Mouse (Mus musculus) liver, embryonic 13.5 days (tissue): ENCODE results near the gene Lrguk. TPM values are rescaled to one million over a fixed set of nuclear protein-coding genes. Genes with fewer than 3 reads are reported as not detected.

Experiments used
- ATAC-seq: fragments of 200-750 bp; cut with Nextera tagmentation; 2 replicates; pipeline ENCODE4 v1.8.0; 2017; ENCODE audit warnings: low read depth, mild to moderate bottlenecking, moderate number of reproducible peaks, moderate library complexity
- DNase-seq: peaks from one replicate; pipeline ENCODE4 v3.0.0; 2022
- H3K27ac ChIP-seq: fragments of 300-500 bp; sonication (generic); 2 replicates; pipeline ENCODE4 v1.5.1; 2015; ENCODE audit warnings: moderate library complexity, mild to moderate bottlenecking, inconsistent platforms
- H3K27me3 ChIP-seq: fragments of 300-500 bp; sonication (generic); 2 replicates; pipeline ENCODE4 v1.6.1; 2015; ENCODE audit warnings: mild to moderate bottlenecking, inconsistent platforms
- H3K36me3 ChIP-seq: fragments of 300-500 bp; sonication (generic); 2 replicates; pipeline ENCODE4 v1.6.1; 2015; ENCODE audit warnings: mild to moderate bottlenecking, inconsistent platforms
- H3K4me1 ChIP-seq: fragments of 300-500 bp; sonication (generic); replicated peaks from 2 replicates; pipeline ENCODE4 v1.6.1; 2015; ENCODE audit warnings: inconsistent platforms
- H3K4me2 ChIP-seq: fragments of 300-500 bp; sonication (generic); 2 replicates; pipeline ENCODE4 v1.6.1; 2015; ENCODE audit warnings: inconsistent platforms, mild to moderate bottlenecking, moderate library complexity
- H3K4me3 ChIP-seq: fragments of 300-500 bp; sonication (generic); replicated peaks from 2 replicates; pipeline ENCODE4 v1.5.1; 2015; ENCODE audit warnings: mild to moderate bottlenecking, inconsistent platforms
- H3K9ac ChIP-seq: fragments of 300-500 bp; sonication (generic); 2 replicates; pipeline ENCODE4 v1.6.1; 2015; ENCODE audit warnings: mild to moderate bottlenecking, inconsistent platforms
- H3K9me3 ChIP-seq: fragments of 300-500 bp; sonication (generic); replicated peaks from 2 replicates; pipeline ENCODE4 v1.6.1; 2016; ENCODE audit warnings: inconsistent platforms
- whole genome bisulfite sequencing: fragments of 180-500 bp; shearing (Covaris S2); methylation state at CpG from one replicate; pipeline ENCODE4 v1.1.7; 2015; ENCODE audit not compliant: insufficient replicate concordance; 5-methylcytosine and 5-hydroxymethylcytosine counted together
- polyA plus RNA-seq: library from polyadenylated mRNA; unstranded; fragments of >200 nt; fragmentation: Nextera tagmentation; extraction: Ambion mirVana; gene quantifications from 2 replicates; pipeline ENCODE4 v1.2.1, GENCODE M21; 2015

Lrguk gene
- polyA plus RNA-seq, 1 experiment from 2014 or later, result 0.14 TPM

- H3K4me3 ChIP-seq, result no peak overlapping the region
- 74% methylated on average over 2 of the region's 2 CpGs for WGBS
- H3K27ac ChIP-seq, result no peak overlapping the region
- DNase-seq (no peak), ATAC-seq (no peak)
- H3K4me2 ChIP-seq, result no peak overlapping the region
- H3K9ac ChIP-seq, result no peak overlapping the region
- no peaks in the 10 kb centered on the region for H3K9me3 ChIP-seq
- peaks cover 93% of the 10 kb centered on the region for H3K36me3 ChIP-seq
- H3K4me1 ChIP-seq, result peaks cover 18% of the 10 kb centered on the region
- H3K27me3 ChIP-seq, result no peaks in the 10 kb centered on the region
These were observed 133.4 kb downstream of the Lrguk start for GRCm38 (mm10) chr6:34162607-34163006.

DNA sequence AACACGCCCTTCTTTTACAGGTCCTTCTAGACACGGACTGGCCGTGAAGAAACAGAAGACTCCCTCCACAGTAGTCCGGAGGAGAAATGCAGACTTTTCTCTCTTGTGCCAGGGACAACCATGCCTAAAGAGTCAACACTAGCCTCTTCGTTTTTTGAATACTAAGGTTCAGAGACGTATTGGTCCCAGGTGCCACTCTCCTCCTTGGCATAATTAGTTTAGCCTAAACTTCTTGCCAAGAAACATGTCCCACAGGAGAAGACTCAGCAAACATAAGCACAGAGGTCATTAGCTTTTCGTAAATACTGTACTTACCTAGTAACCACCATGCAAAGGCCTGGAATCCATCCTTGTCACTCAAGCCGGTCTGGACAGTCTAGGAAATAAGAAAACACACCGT lies 133.8 kb downstream of the Lrguk start:
- Histone ChIP-seq H3K4me1 (peaks cover 14% of the 10 kb centered on the region), H3K27ac (no peak overlapping the region), H3K27me3 (no peaks in the 10 kb centered on the region), H3K36me3 (peaks cover 92% of the 10 kb centered on the region), H3K4me3 (no peak overlapping the region), H3K9ac (no peak overlapping the region), H3K4me2 (no peak overlapping the region), H3K9me3 (no peaks in the 10 kb centered on the region)
- WGBS, result 82% methylated on average over 9 of the region's 9 CpGs
- no peak for ATAC-seq
- DNase-seq, result no peak

GRCm38 (mm10) chr6:34168834-34169233 lies 139.6 kb downstream of the Lrguk start:
- ATAC-seq, result no peak
- Histone ChIP-seq H3K27me3 (no peaks in the 10 kb centered on the region), H3K4me1 (no peaks in the 10 kb centered on the region), H3K27ac (no peak overlapping the region), H3K9ac (no peak overlapping the region), H3K9me3 (no peaks in the 10 kb centered on the region), H3K4me2 (no peak overlapping the region), H3K36me3 (peaks cover 63% of the 10 kb centered on the region), H3K4me3 (no peak overlapping the region)
- WGBS, result 71% methylated on average over 3 of the region's 3 CpGs
- no peak for DNase-seq

DNA sequence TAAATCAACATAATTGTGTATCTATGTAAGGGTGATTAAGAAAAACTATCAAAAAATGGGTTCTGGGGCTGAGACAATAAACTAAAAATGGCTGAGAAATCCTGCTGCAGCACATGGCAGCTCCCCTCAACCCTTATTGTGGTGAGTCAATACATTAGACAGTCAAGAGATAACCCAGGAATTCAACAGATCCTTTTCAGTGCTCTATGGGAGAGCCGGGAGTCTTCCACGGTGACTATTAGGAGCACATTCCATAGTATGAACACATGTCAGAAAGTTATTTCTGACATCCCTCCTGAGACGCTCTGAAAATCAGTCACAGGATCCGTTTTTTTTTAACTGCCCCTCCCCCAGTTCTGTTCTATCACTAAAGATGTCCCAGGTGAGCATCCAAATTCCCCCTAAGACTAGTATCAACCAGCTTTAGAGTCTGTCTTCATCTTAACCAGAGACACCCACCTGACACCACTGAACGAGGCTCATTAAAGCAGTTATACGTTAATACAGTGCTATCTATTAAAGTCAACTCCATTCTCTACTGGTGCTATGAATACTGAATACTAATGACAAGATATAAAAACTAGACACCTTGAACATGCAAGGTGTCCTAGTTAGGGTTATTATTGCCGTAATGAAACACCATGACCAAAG lies 141.7 kb downstream of the Lrguk start:
- Histone ChIP-seq H3K27ac (no peak overlapping the region), H3K36me3 (peaks cover 45% of the 10 kb centered on the region), H3K9ac (no peak overlapping the region), H3K27me3 (no peaks in the 10 kb centered on the region), H3K4me2 (no peak overlapping the region), H3K9me3 (no peaks in the 10 kb centered on the region), H3K4me1 (peaks cover 14% of the 10 kb centered on the region), H3K4me3 (no peak overlapping the region)
- WGBS, result 67% methylated on average over 7 of the region's 7 CpGs
- ATAC-seq (no peak), DNase-seq (no peak)

DNA sequence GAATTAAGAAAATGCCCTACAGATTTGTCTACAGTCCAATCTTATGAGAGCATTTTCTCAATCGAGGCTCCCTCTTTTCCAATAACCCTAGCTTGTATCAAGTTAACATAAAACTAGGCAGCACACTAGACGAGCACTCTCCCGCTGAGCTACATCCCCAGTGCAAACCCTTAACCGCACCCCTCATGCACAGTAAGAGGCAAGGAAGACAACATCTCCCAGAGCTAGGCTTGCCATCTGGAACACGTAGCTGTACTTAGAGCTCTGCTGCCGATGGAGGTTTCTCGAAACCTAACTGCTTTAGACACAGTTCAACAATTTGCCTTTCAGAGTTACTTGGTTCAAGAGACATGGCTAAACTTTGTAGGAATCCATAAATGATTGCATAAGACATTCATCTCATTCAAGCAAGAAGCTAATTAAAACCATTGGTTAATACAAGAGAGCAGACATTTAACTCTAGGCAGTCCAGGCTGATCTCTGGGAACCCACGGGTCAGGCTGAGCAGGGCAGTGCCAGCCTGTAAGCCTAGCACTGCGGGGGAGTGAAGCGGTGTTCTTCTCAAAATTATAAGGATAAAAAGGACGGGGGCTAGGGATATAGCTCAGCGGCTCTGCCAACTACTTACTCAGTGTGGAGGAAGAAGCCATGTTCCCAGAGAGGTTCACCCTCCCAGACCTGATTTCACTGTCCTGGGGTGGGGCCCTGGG lies 142.7 kb downstream of the Lrguk start:
- Histone ChIP-seq H3K27ac (no peak overlapping the region), H3K9ac (no peak overlapping the region), H3K4me1 (peaks cover 15% of the 10 kb centered on the region), H3K4me3 (no peak overlapping the region), H3K9me3 (no peaks in the 10 kb centered on the region), H3K27me3 (no peaks in the 10 kb centered on the region), H3K36me3 (peaks cover 36% of the 10 kb centered on the region), H3K4me2 (no peak overlapping the region)
- WGBS, result 83% methylated on average over 12 of the region's 12 CpGs
- ATAC-seq (no peak), DNase-seq (no peak)

DNA sequence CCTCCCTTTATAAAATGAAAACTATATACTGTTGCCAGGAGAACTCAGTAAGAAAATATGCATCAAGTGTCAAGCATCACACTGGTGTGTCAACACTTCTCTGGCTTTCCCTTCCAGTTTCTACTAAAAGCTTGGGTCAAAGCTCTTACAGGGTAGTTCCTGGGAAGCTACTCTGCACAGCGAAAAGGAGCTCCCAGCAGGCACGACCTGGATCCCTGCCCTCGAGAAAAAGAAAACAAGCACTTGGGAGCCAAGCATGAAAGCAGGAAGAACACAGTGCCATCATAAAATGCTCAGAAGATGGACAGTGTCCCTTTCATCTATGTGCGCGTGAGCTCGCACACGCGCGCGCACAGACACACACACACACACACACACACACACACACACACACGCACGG lies 144.0 kb downstream of the Lrguk start:
- WGBS, result 83% methylated on average over 12 of the region's 12 CpGs
- DNase-seq (no peak), ATAC-seq (no peak)
- Histone ChIP-seq H3K4me1 (peaks cover 22% of the 10 kb centered on the region), H3K9ac (no peak overlapping the region), H3K4me3 (no peak overlapping the region), H3K36me3 (peaks cover 24% of the 10 kb centered on the region), H3K27me3 (no peaks in the 10 kb centered on the region), H3K4me2 (no peak overlapping the region), H3K9me3 (no peaks in the 10 kb centered on the region), H3K27ac (no peak overlapping the region)

DNA sequence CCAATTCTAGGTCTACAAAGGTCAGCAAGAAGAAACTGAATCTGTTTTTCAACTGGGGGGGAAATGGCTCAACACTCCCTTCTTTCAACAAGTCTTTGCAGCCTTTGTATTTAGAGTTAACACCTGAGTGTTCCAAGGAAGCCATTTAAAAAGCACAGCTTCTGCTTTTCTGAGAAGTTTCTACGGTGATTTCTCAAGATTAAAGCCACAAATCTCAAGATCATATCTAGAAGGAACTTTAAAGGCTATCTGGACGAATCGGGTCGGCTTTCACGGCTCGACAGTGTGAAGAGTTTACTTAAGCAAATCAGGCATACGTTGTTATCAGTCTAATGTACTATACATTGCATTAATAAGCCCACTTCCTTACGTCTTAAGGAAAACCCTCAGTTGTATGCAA lies 145.5 kb downstream of the Lrguk start:
- DNase-seq, result no peak
- H3K9ac ChIP-seq, result no peak overlapping the region
- 45% methylated on average over 8 of the region's 8 CpGs for WGBS

DNA sequence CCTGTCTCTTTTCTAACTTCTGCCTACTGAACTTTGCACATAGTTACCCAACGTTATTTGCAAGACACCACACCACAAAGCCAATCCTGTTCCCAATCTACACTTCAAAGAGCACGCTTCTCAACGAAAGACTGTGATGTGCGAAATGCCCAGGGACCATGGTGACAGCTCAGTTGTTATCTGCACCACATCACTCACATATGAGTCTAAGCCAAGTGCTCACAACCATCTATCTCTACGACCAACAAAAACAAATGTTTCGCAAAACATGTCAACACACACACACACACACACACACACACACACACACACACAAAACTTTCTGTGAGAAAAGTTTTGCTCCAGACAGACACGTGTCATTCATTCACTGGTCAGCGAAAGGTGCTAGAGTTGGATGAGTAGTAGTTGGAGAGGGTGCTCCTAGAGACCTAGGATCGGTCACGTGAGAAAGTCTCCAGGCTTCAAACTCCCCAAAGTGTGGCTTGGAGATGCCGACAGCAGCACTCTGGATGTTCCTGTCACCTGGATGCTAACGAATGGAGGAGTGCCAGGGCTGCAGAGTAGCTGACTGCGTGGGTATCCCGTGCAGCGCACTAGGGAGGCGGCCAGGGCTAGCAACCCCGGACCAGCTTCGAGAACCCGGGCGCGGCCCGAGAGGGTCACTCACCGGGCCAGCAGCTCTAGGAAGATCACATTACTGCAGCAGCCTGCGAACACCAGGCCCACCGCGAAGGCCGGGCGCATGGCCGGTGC lies 147.0 kb downstream of the Lrguk start:
- H3K27me3 ChIP-seq, result no peaks in the 10 kb centered on the region
- H3K4me2 ChIP-seq, result peak overlapping the region; percentile 83
- peak overlapping the region; percentile 88 for H3K4me3 ChIP-seq
- no peaks in the 10 kb centered on the region for H3K9me3 ChIP-seq
- under 1% methylated on average over 29 of the region's 29 CpGs for WGBS
- H3K27ac ChIP-seq, result peak overlapping the region; percentile 83
- peaks cover 8% of the 10 kb centered on the region; the same call in 1 of the 2 replicates for H3K36me3 ChIP-seq
- H3K4me1 ChIP-seq, result peaks cover 22% of the 10 kb centered on the region
- DNase-seq (no peak), ATAC-seq (peak; percentile 77)
- peak overlapping the region; percentile 88 for H3K9ac ChIP-seq

More for the DNA sequence above, 145.5 kb downstream of the Lrguk start:
- H3K36me3 ChIP-seq, result peaks cover 11% of the 10 kb centered on the region
- no peaks in the 10 kb centered on the region for H3K9me3 ChIP-seq
- no peak for ATAC-seq
- peaks cover 22% of the 10 kb centered on the region for H3K4me1 ChIP-seq
- no peak overlapping the region for H3K27ac ChIP-seq
- no peaks in the 10 kb centered on the region for H3K27me3 ChIP-seq
- no peak overlapping the region for H3K4me2 ChIP-seq
- H3K4me3 ChIP-seq, result no peak overlapping the region

GRCm38 (mm10) chr6:34176864-34177247 lies 147.6 kb downstream of the Lrguk start, which contains the start of gene Slc35b4:
TSS of gene Slc35b4 (minus strand) at chr6:34177111.
- Histone ChIP-seq H3K9me3 (no peaks in the 10 kb centered on the region), H3K9ac (peak within 1 kb of the TSS; percentile 88), H3K4me3 (peak within 1 kb of the TSS; percentile 88), H3K27me3 (no peaks in the 10 kb centered on the region), H3K36me3 (peaks cover 6% of the 10 kb centered on the region; the same call in 1 of the 2 replicates), H3K27ac (peak within 1 kb of the TSS; percentile 83), H3K4me2 (peak within 1 kb of the TSS; percentile 83), H3K4me1 (peaks cover 27% of the 10 kb centered on the region)
- peak; percentile 89 for DNase-seq
- WGBS, result under 1% methylated on average over 29 of the region's 29 CpGs
- ATAC-seq, result peak; percentile 98

DNA sequence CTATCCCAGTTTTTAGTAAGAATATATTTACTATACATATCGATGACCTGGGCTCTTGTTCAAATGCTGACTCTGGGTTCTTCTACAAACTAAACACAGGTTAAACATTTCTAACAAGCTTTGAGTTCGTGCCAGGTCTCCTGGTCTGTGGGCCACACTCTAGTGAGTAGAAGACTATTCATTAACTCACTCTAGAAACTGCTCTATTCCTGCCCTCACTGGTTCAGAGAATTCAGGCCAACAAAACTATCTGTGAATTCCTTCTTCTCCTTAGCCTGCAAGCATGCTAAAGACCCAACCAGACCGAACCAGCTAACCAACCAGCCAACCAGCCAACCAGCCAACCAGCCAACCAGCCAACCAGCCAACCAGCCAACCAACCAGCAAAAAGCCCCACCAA lies 149.8 kb downstream of the Lrguk start:
- no peaks in the 10 kb centered on the region for H3K27me3 ChIP-seq
- peaks cover 33% of the 10 kb centered on the region for H3K4me1 ChIP-seq
- no peak overlapping the region for H3K9ac ChIP-seq
- no peak overlapping the region for H3K4me3 ChIP-seq
- H3K36me3 ChIP-seq, result no peaks in the 10 kb centered on the region
- no peak for ATAC-seq
- H3K27ac ChIP-seq, result no peak overlapping the region
- WGBS, result 59% methylated on average over 3 of the region's 3 CpGs
- no peak for DNase-seq
- no peak overlapping the region for H3K4me2 ChIP-seq
- H3K9me3 ChIP-seq, result no peaks in the 10 kb centered on the region

GRCm38 (mm10) chr6:34179911-34180310 lies 150.7 kb downstream of the Lrguk start:
- 64% methylated on average over 4 of the region's 4 CpGs for WGBS
- peak overlapping the region; percentile 29 for H3K4me2 ChIP-seq
- no peaks in the 10 kb centered on the region for H3K27me3 ChIP-seq
- no peaks in the 10 kb centered on the region for H3K9me3 ChIP-seq
- ATAC-seq (no peak), DNase-seq (no peak)
- peaks cover 28% of the 10 kb centered on the region for H3K4me1 ChIP-seq
- H3K9ac ChIP-seq, result no peak overlapping the region
- H3K4me3 ChIP-seq, result no peak overlapping the region
- H3K27ac ChIP-seq, result no peak overlapping the region
- H3K36me3 ChIP-seq, result no peaks in the 10 kb centered on the region
